Mouse (Mus musculus): Measurements from ENCODE around the gene Mab21l3.
"Not testable (repeated sequence)": the region's sequence is repeated elsewhere in the genome, so short reads cannot be mapped to it uniquely, and the experiment has no call there.

Gene Mab21l3

DNA sequence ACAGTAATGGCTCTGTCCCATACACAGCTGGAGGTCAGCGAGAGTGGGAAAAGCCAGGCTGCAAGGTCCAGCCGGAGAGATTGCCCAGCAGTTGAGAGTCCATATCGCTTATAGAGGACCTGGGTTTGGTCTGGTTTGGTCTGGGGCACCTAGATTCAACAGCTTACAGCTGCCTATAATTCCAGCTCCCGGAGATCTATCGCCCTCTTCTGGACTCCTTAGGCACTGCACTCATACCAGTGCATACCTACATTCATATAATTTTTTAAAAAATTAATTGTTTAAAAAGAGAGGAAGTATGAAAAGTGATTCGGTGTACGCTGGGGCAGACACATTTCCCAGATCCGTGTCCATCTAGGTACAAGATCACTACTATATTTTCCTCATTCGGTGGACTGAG is 9.4 kb downstream of the Mab21l3 start:
- DNase-seq (ENCODE audit: low spot score) = peak; percentile 7

DNA sequence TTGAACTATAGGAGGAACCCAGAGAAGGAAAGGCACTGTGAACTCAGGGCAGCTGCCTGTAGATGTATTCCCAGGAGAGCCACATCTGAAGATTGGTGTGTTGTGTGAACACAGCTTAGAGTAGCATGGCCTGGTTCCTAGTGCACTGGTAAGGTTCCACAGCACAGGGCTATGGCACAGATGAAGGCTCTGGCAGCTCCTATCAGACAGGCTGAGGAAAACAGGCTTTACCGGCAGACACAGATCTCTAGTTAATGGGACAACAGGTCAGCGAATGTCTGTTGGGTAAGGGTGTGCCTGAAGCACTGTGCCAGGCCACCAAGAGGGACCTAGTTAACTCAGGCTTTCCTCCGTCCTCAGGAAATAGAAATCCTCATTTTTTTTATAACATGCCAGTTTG is 11.8 kb downstream of the Mab21l3 start:
- no peak for DNase-seq (ENCODE audit: low spot score)

DNA sequence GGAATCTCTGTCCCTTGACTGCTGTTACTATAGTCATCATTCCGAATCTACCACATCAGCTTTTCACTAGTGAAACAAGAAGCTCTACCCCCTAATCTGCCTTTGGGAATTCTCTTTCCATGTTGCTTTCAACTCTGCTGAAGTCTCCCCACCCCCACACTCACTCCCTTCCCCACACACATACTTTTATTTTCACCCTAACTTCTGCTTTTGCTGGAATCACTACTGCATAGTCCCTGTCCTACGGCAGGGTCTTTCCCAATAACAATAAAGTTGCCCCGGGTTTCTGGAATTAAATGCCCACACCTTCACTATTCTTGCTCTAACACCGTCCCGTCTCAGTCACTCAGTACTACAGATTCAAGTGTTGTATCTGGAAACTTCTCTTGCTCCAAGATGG is 12.2 kb downstream of the Mab21l3 start:
- no peak for DNase-seq (ENCODE audit: low spot score)

DNA sequence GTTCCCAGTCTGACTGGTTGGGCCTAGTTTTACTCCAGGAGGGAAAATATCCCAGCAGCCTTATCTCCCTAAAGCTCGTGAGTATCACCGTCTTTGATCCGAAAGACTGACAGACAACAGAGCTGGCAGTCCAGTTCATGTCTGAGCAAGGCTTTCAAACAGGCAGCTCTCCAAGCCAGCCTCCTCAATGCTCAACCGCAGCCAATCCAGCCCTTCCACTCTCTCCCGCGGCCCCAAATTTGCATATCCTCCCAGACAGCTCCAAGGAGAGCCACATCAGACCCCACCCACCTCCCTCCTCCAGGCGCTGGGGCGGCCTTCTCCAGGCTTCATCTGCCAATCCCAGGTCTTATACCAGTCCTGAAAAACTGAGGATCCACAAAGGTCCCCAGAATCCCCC is 12.7 kb downstream of the Mab21l3 start:
- DNase-seq (ENCODE audit: low spot score) = peak; percentile 92

DNA sequence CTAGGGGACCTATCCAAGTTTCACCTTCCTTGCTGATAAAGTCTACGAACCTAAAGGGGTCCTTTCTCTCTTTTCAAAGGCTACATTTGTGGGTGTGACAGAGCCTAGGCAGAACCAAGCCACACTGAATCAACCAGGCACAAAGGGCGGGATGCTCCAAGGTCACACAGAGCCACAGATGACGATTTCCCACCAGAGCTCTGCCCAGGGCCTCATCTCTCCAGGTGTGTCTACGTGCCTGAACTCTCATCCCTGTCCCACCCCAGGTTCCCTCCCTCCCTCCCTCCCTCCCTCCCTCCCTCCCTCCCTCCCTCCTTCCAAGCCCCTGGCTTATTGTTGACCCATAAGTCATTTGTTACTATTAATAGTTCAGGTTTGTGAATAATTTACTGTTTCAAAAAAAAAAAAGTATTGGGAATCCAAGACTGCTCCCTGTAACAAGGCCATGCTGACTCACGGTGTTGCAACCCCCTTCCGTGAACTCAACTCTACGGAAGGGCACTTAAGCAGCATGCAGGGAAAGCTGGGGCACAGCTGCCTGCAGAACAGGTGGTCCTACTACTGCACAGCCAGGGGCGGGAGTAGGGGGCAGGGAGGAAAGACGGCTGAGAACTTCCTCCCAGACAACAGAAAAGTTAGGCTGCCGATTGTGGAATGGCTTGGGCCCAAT is 17.4 kb downstream of the Mab21l3 start:
- DNase-seq (ENCODE audit: low spot score) = peak; percentile 18

DNA sequence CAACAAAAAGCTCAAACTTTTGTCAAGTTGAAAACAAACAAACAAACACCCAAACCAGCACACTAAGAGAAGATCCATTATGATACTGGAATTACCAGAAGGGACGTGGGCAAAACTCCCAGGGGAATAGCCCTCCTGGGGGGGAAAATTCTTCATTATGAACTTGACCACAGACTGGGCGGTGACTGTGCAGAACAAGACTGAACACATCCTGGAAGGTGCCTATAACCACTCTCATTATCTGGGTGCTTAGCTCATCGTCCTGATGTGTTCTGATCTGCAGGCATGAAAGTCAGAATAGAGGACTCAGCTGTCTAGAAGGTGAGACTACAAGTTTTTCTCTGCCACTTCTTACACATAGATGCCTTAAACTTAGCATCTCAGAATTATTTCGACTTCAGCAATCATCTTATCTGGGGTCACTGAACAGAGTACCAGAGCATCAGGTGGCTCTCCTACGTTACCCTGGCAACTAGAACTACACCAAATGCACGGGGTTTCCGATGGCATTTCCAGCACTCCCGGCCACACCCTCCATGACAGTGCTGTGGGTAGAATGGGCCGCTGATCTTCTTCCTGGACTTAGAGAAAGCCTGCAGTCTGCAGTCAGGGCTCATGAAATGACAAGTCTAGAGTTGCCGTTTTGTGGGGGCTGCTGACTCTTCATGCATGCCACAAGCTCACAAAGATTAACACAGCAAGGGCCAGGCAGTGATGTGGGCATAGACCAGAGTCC is 18.7 kb downstream of the Mab21l3 start:
- no peak for DNase-seq (ENCODE audit: low spot score)

DNA sequence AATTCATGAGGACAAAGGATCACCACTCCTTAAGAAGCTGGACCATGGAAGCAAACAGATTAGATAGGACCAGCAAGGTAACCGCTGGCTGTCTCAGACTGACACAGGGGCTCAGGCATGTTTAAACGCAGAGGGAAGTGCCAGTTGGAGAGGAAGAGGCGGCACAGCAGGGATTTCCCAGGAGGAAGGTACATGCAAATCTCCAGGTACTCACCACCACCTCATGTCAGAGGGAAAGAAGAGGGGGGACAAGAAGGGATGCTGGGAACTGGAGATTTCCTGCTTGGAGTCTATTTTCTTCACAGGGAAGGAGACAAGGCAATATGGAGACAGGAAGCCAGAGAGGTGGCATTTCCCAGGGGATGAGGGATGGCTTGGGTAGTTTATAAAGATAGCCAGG is 20.2 kb downstream of the Mab21l3 start:
- DNase-seq (ENCODE audit: low spot score) = no peak

DNA sequence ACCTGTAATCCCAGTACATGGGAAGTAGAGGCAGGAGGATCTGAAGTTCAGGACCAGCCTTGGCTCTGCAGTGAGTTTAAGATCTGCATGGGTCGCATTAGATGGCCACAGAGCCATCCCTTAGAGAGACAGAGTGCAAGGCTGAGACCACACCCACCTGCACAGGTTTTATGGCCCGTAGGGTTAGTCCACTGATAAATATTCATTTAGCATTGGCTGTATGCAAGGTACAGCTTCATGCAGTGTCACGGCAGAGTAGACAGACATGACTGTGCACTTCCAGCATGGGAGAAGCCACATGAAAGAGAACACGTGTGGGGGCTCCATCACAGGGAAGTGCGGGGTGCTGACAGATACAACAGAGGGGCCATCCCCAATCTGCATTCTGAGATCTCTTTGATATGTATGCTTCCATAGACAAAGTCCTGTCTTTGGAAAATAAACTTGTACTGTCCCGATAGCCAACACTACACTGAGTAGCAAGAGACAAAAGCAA is 21.5 kb downstream of the Mab21l3 start:
- DNase-seq (ENCODE audit: low spot score) = no peak

DNA sequence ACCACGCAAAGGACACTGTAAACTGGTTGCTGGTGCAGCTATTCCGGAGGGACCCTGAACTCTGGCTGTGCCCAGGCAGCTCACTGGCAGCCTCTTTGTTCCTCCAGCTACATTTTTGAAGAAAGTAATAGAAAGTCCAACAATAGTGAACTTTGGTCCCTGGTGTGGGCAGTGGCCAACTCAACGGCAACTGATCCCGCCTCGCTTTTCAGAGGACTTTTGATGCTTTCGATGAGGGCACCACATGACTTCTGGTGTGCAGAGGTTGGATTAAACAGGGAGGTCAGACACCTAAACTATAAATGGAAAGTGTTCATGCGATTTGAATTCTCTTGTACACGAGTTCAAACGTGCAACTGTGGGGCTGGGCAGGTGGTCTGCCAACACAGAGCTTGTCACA is 24.4 kb downstream of the Mab21l3 start:
- no peak for DNase-seq (ENCODE audit: low spot score)

DNA sequence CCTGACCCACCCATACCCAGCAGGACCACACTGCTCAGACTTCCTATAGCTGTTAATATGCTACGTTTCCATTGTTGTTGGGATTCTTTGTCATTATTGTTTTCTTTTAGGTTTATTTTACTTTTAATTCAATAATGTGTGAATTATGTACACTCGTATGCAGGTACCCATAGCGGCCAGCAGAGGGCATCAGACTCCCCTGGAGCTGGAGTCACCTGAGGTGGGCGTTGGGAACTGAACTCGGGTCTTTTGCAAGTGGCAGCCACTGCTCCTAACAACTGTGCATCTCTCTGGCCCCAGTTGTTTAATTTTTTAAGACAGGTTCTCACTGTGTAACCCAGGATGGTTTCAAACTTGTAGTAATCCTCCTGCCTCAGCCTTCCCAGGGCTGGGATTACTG is 26.7 kb downstream of the Mab21l3 start:
- DNase-seq (ENCODE audit: low spot score) = no peak

DNA sequence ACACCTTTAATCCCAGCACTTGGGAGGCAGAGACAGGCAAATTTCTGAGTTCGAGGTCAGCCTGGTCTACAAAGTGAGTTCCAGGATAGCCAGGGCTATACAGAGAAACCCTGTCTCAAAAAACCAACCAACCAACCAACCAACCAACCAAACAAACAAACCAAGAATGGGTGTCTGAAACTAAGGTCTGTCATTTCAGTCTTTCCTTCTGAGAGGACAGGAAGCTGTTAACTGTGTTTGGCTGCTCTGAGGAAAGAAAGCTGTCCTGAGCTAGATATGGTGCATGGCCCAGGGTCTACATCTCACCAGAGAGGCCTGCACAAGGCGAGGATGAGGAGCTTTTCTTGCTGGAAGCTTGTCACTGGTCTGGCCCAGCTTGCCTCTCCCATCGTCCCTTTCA is 28.1 kb downstream of the Mab21l3 start:
- DNase-seq (ENCODE audit: low spot score) = not testable (repeated sequence)

DNA sequence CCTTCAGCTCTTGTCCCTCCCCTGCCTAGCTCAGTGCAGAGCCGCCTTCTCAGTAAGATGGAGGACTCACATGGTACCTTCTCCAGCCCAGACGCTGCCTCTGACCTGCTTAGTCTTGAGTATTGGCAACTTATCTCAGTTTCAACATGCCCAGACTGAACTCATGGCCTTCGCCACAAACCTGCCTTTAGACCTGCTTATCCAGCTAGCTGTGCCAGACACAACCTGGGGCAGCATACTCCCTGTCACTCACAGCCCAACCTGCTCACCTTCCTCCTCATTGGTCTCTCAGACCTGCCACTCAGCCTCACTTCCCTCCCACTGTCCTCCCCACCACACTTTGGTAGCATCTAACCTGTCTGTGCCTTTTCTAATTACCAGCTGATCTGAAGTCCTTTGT is 32.8 kb downstream of the Mab21l3 start:
- no peak for DNase-seq (ENCODE audit: low spot score)

DNA sequence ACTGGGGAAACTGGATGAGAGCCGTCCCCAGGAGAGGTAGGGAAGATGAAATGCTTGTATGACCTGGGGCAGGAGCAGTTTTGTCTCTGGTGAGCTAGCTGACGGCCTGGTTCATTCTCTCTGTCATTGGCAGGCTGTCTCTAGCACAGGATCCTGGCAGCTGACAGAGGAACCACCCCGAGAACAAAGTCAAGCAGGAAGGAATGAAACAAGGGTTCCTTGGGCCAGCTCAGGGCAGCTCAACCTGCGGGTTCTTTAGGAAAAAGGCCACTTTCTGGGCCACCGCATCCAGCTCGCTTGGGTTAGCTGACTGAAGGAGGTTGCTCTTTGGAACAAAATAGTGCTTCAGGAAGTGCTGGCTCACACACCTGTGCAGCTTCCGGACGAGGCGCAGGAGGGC is 34.0 kb downstream of the Mab21l3 start:
- DNase-seq (ENCODE audit: low spot score) = no peak

DNA sequence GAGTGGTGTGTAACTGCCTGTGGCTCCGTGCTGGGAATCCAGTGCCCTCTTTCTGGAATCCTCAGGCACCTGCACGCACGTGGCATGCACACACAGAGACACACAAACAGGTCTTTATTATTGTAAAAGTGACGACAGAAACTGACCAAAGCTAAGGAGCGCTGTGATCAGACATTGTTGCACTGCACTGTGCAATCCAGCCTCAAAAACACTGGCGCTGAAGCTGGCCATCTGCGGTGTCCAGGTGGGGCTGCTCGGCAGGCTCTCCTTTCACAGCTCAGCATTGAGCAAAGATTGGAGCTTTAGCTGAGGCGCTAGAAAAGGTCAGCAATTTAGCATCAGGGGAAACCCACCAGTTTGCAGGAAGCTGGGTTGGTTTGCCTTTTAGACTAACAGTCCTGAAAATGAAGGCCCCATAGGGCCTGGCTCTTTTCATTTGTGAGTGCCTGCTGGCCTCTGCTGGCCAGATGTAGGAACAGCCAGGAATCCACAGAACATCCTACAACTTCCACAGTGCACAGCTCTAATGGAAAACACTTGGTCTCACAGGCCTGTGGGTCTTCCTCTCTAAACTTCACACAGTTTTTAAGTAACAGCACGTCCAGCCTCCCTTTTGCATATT is 36.3 kb downstream of the Mab21l3 start:
- DNase-seq (ENCODE audit: low spot score) = peak; percentile 87

DNA sequence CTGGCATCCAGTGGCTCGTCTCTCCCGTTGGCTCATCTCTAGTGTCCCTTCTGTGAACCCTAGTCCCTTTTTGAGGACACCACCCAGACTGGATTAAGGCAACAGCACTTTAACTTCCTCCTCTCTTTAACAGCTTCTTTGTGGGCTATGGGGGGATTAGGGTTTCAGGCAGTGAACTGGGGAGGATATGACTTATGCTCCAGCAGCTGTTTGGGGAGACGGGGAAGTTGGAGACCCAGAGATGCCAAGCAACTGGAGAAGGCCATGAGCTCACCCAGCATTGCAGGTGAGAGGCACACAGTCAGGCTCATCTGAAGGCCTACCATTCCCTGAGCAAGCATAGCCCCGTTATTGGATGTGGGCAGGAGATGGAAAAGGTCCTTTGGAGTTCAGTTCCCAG is 36.8 kb downstream of the Mab21l3 start:
- DNase-seq (ENCODE audit: low spot score) = no peak

DNA sequence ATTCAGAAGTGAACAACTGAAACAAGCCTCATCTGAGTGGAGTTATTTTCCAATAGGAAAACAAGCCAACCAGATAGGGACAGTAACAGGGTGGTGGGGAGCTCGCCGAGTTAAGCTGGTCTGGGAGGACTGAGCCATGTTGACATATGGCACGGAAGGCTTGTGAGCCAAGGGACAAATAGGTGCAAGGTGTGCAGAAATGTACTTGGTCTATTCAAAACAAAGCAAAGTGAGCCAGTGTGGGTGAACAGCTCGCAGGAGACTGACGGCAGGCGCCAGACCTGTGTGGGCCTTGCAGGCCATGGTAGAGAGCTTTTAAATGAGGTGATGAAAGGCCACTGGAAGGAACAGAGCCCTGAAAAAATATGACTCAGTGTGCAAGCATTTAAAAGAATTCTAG is 41.1 kb downstream of the Mab21l3 start:
- no peak for DNase-seq (ENCODE audit: low spot score)

DNA sequence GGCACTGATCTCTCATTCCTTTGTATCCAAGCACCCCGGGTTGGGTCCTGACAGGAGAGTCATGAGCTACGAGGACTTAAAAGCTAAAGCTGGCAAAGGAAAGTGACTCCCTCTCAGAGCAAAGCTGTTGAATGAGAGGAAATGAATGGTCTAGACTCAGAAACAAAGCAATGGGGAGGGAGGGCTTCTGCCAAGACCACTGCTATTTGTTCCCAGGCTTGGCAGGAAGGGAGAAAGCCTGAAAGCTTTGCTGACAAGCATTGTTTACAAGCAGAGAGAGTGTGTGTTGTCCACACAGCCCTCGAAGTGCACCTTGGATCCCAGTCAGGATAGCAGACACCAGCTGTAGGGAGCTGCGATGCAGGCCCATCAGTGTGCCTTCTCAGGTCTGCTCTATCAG is 41.8 kb downstream of the Mab21l3 start:
- DNase-seq (ENCODE audit: low spot score) = no peak

DNA sequence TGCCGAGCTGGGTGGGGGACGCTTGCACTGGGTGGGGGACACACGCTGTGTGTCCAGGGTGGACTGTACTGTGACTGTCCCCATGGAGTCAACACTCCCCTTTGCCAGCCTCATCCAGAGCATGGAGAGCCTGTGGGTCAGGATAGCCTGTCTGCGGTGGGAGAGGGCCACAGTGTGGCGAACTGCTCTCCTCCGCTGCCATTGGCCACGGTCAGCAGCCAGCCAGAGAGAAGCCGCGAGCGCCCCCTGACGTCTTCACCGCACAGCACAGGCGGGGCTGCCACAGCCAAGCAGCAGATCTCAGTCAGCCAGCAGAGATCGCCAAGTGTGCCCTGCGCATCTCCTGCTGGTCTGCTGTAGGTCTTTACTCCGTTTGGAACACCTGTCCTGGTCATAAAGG is 42.6 kb downstream of the Mab21l3 start:
- peak; percentile 91 for DNase-seq (ENCODE audit: low spot score)

DNA sequence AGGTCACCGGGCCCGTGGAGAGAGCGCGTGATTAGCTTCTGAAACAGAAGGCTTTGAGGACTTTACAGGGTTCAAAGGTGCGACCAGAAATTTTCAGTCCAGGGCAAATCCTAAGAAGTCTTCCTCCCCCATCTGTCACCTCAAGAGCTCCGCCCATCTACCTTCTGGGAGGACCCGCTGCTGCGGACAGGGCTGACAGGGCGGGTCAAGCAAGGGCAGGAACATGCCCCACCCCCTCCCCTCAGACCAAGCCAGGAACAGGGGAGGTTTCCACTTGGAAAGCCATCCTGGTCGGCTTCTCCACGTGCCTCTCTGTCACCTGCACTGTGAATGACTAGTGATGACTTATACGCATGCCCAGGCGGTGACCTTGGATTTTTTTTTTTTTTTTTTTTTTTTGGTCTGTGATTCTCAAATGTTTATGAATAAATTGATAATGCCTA is 43.2 kb downstream of the Mab21l3 start:
- DNase-seq (ENCODE audit: low spot score) = peak; percentile 70

DNA sequence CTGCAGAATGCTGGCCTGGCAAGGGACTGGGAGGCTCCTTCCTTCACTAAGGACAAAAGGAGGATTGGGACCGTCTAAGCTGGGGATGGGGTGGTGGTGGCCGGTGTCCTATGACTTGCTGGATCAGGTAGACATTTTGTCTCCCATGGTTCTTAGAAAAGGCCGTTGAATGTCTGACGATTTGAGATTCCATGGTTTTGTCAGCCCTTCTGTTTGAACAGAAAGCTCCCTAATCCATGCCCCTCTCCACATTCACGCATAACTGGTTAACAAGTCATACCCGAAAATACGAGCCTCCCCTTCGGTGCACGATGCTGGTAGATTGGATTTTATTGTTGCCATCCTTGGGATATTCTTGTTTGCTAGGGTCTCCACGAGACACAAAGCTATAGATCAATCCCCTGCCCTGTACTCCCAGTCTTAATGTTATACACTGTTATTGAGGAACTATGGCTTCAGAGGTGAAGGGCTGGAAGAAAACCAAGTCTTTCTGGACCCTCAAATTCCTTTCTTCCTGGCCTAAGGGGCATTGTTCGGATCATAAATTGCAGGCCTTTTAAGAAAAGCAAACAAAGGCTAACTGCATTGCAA is 43.7 kb downstream of the Mab21l3 start:
- DNase-seq (ENCODE audit: low spot score) = peak; percentile 31

DNA sequence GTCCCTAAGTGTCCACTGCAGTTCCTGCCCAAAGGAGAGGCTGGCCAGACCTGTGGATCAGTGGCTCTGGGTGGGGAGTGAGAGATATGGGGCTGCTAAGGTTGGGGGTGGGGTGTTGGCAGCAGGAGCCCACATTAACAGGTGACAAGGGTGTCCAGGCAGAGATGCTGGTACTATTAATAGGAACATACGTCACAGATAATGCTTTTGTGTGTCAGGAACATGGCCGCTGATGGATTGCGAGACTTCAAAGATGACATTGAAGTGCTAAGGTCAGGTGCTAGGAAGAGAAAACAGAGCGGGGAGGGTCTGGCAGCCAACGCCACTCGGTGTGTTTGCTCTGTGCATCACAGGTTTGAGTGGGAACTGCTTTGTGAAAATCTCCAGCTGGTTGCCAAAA is 44.4 kb downstream of the Mab21l3 start:
- DNase-seq (ENCODE audit: low spot score) = no peak

DNA sequence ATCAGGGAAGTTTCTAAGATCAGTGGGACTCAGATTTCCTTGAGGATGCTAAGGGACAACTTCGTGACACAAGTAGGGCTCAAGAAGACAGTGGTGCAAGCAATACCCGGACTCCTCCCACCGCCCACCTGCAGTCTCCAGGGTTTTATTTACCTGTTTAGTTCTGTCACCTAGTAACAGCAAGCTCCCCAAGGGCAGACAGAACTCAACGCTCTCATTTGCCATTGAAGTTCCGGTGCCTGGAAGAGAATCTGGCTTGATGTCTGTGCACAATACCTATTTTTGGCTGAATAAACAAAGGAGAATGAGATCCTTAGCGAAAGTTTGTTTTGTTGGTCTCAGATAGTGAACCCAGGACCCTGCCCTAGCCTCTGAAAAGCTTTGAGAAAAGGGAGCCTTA is 45.0 kb downstream of the Mab21l3 start:
- no peak for DNase-seq (ENCODE audit: low spot score)

DNA sequence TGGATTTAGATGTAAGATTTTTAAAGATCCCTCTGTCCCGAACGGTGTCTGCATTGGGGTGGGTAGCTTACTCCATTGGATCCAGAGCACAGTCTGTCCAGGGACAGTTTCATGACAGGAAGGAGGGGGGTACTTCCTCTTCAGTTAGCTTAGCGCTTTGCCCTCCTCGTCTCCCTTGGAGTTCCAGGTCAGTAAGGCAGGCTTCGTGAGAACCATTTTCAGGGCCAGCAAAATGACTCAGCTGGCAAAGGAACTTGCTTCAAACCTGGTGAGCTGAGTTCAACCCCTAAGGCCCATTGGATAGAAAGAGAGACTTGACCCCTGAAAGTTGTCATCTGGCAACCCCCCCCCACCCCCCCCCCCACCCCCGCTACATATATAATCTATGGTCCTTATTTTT is 46.0 kb downstream of the Mab21l3 start:
- no peak for DNase-seq (ENCODE audit: low spot score)
